Comparison of ENCODE assay signal across 1 mouse cellular context in genomic region chr11:32642249-32642876, GRCm38 (mm10).
TF ChIP-seq lines count a peak whose summit lies in the region.

Fbxw11 (plus strand) TSS chr11:32642724.

TF ChIP-seq in CH12.LX, 34 proteins besides CTCF, POLR2A, EP300 and RAD21 (continued from another document):
- TF ChIP-seq TCF12 (IDR thresholded peaks at IDR 0.05; ENCODE audit: low read depth, low read length) = peak; percentile 64; the same call in 1 of the 2 replicates
- no peak; the same call in 1 of the 2 replicates for TF ChIP-seq MYC (IDR thresholded peaks at IDR 0.05; ENCODE audit: low read depth, low read length)
- TF ChIP-seq BHLHE40 (IDR thresholded peaks at IDR 0.05; ENCODE audit: low read depth, low read length) = peak; percentile 48; the same call in 1 of the 2 replicates
- TF ChIP-seq UBTF (IDR thresholded peaks at IDR 0.05; ENCODE audit: low read depth, low read length) = peak; percentile 94
- 0 out of 2 replicates have a peak, but pooled peaks have one; percentile 43 for TF ChIP-seq MAZ (IDR thresholded peaks at IDR 0.05; ENCODE audit: low read depth, low read length)
- TF ChIP-seq ZC3H11A (IDR thresholded peaks at IDR 0.05; ENCODE audit: low read depth, low read length) = no peak
- TF ChIP-seq ZNF384 (IDR thresholded peaks at IDR 0.05; ENCODE audit: low read depth, low read length) = no peak
- TF ChIP-seq ZMIZ1 (IDR thresholded peaks at IDR 0.05; ENCODE audit: low read depth, low read length) = peak; percentile 94
- no peak for TF ChIP-seq MAFK (IDR thresholded peaks at IDR 0.05; ENCODE audit: insufficient replicate concordance, low read length)
- TF ChIP-seq ZKSCAN1 (IDR thresholded peaks at IDR 0.05; ENCODE audit: borderline replicate concordance, low read depth, low read length) = no peak
